Mouse (Mus musculus): ENCODE data around the gene Gm128.

The Gm128 gene

GRCm38 (mm10) chr3:95199101-95199500, 42.3 kb downstream of the Gm128 start:
- DNase-seq (ENCODE audit: low read depth, low spot score): no peak

DNA sequence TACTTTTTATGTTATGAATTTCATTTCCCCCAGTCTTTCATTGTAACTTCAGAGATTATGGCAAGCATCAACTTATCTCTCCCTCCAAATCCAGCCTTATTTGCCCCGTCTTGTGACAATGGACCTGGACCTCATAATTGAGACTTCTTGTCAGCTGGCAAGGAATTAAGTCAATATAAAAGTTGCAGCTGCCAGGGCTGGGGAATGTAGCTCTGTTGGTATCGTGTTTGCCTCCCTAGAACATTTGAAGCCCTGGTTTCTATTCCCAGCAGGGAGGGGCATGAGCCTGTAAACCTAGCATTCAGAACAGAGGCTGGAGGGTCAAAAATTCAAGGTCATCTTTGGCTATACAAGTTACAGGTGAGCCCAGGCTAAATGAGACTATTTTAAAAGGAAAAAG, 45.6 kb downstream of the Gm128 start:
- no peak for DNase-seq (ENCODE audit: low read depth, low spot score)

DNA sequence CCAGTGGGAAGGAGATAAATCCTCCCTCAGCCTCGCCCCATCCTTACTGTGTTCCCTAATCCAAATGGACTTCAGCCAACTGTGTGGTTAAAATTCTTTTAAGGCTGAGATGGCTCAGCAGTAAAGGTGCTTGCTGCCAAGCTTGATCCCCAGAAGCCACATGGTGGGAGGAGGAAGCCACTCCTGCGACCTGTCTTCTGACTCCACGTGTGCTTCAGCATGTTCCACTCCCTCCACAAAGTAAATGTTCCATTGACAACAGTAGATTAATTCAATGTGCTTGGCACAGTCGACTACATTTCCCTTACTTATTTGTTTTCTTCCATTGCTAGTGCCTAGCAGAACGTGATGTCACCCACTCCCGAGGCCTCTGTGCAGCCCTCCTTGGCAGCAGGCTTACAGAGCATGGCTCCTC, 46.7 kb downstream of the Gm128 start:
- DNase-seq (ENCODE audit: low read depth, low spot score): no peak

Measured in WW6 (cell line).